Mouse (Mus musculus) small intestine, adult 2 months (tissue): Measurements from ENCODE around the gene Dennd5a.

Source experiments
- CTCF ChIP-seq: fragments of 200-500 bp; IDR thresholded peaks from 2 replicates; pipeline ENCODE4 v1.5.1; 2012; ENCODE audit warnings: low read depth, mild to moderate bottlenecking, control low read depth, inconsistent platforms, low read length, moderate library complexity, mixed read lengths; ENCODE audit not compliant: insufficient replicate concordance, insufficient read length; ENCODE audit errors: extremely low read depth
- POLR2A ChIP-seq: fragments of 200-500 bp; IDR thresholded peaks from 2 replicates; pipeline ENCODE4 v1.6.1; 2012; ENCODE audit warnings: low read depth, mild to moderate bottlenecking, control low read depth, inconsistent platforms, low read length, moderate library complexity

DNA sequence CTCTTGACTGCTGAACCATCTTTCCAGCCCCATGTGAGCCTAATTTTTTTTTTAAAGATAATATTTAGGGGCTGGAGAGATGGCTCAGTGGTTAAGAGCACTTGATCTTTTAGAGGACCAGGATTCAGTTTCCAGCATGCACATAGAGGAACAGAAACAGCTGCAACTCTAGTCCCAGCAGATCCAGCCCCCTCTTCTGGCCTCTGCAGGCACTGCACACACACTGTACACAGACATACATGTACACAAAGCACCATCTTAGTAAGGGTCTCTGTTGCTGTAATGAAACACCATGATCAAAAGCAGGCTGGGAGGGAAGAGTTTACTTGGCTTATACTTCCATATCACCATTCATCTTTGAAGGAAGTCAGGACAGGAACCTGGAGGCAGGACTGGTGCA is 5.4 kb upstream of the Dennd5a start:
- TF ChIP-seq CTCF: no peak
- no peak for TF ChIP-seq POLR2A
